In genomic region chr1:59484314-59484713, GRCm38 (mm10) we compare ENCODE assay signal across 8 mouse cellular contexts. TPM values are rescaled to one million over a fixed set of nuclear protein-coding genes. Genes with fewer than 3 reads are reported as not detected.
A peak's percentile ranks its signal among the peaks of the same experiment; 100 is the strongest.
DNase-seq lines count a peak whose midpoint lies in the region; ATAC-seq and TF ChIP-seq lines count a peak whose summit lies in the region.

No protein-coding gene starts in this region.

- WGBS in forebrain, postnatal 0 days: 13% methylated on average over 21 of the region's 21 CpGs
- 49% methylated on average over 21 of the region's 21 CpGs for WGBS in liver, embryonic 15.5 days (ENCODE audit: insufficient replicate concordance)

- H3K79me2 ChIP-seq in C2C12 (ENCODE audit: control insufficient read depth, insufficient read depth): peaks cover 66% of the 10 kb centered on the region

- peak overlapping the region; percentile 29; the same call in 1 of the 2 replicates for H3K27ac ChIP-seq in forebrain, postnatal 0 days (ENCODE audit: low read depth, low read length)
- no peak overlapping the region for H3K27ac ChIP-seq in liver, embryonic 15.5 days (replicated peaks)

- no peaks in the 10 kb centered on the region for H3K27me3 ChIP-seq in C2C12 (ENCODE audit: control insufficient read depth, insufficient read depth, insufficient read length)
- peaks cover 5% of the 10 kb centered on the region; the same call in 1 of the 2 replicates for H3K27me3 ChIP-seq in forebrain, postnatal 0 days (ENCODE audit: insufficient read depth, low read length)
- peaks cover 26% of the 10 kb centered on the region for H3K27me3 ChIP-seq in liver, embryonic 15.5 days

- peaks cover 40% of the 10 kb centered on the region for H3K79me3 ChIP-seq in C2C12 (ENCODE audit: low read depth)

- peak overlapping the region; percentile 15; the same call in 1 of the 2 replicates for H3K9ac ChIP-seq in forebrain, postnatal 0 days
- no peak overlapping the region for H3K9ac ChIP-seq in liver, embryonic 15.5 days

- H3K4me1 ChIP-seq in forebrain, postnatal 0 days (ENCODE audit: insufficient read depth): peaks cover 14% of the 10 kb centered on the region
- peaks cover 64% of the 10 kb centered on the region for H3K4me1 ChIP-seq in liver, embryonic 15.5 days (replicated peaks)

- no peak for TF ChIP-seq CTCF in C2C12 (IDR thresholded peaks at IDR 0.05; ENCODE audit: control insufficient read depth, insufficient read depth, insufficient read length)
- TF ChIP-seq CTCF in forebrain, postnatal 0 days (IDR thresholded peaks at IDR 0.05; ENCODE audit: low read depth): no peak

- peaks cover 28% of the 10 kb centered on the region for H3K36me3 ChIP-seq in C2C12 (ENCODE audit: control insufficient read depth, insufficient read depth)
- no peaks in the 10 kb centered on the region for H3K36me3 ChIP-seq in forebrain, postnatal 0 days (ENCODE audit: insufficient read depth)
- no peaks in the 10 kb centered on the region; the same call in 1 of the 2 replicates for H3K36me3 ChIP-seq in liver, embryonic 15.5 days (replicated peaks)

- peak overlapping the region; percentile 95 for H3K4me2 ChIP-seq in forebrain, postnatal 0 days (ENCODE audit: low read depth)
- H3K4me2 ChIP-seq in liver, embryonic 15.5 days: peak overlapping the region; percentile 90

- peak; percentile 56 for DNase-seq in embryo, embryonic 11 days
- DNase-seq in embryo, embryonic 10.5 days (ENCODE audit: low spot score): no peak
- no peak for DNase-seq in forebrain, postnatal 0 days
- DNase-seq in spleen, postnatal 4 days (ENCODE audit: low spot score in 2 of 2): no peak
- no peak for DNase-seq in right cerebral cortex, postnatal 4 days
- DNase-seq in cerebellum, postnatal 14 days: no peak

- H3K9me3 ChIP-seq in forebrain, postnatal 0 days (ENCODE audit: low read length): no peaks in the 10 kb centered on the region
- no peaks in the 10 kb centered on the region for H3K9me3 ChIP-seq in liver, embryonic 15.5 days (replicated peaks)

- H3ac ChIP-seq in C2C12 (ENCODE audit: control insufficient read depth, insufficient read length, low read depth): peak overlapping the region; percentile 53

- no peak for ATAC-seq in forebrain, postnatal 0 days
- no peak for ATAC-seq in liver, embryonic 15.5 days (ENCODE audit: insufficient read depth)

- peak overlapping the region; percentile 60 for H3K4me3 ChIP-seq in C2C12 (ENCODE audit: insufficient read depth, poor library complexity, severe bottlenecking)
- H3K4me3 ChIP-seq in forebrain, postnatal 0 days (ENCODE audit: low read depth, low read length): peak overlapping the region; percentile 49
- peak overlapping the region; percentile 67 for H3K4me3 ChIP-seq in liver, embryonic 15.5 days (replicated peaks)

TF ChIP-seq in C2C12, 6 proteins besides CTCF, POLR2A, EP300 and RAD21:
- TF ChIP-seq MAX (IDR thresholded peaks at IDR 0.05) (no peak), USF1 (IDR thresholded peaks at IDR 0.05; ENCODE audit: low read depth) (no peak), MYOD1 (IDR thresholded peaks at IDR 0.05; ENCODE audit: control insufficient read depth, insufficient read length, low read depth) (no peak)

RNA-seq across cellular contexts. Expression of gene Fzd7, which starts 2.1 kb away (rescaled TPM):
- polyA plus RNA-seq in C2C12 (2012; fragmentation: generic; extraction: Trizol): 18.4 TPM
- 8.6 and 13.9 TPM in 2 replicates for total RNA-seq in forebrain, postnatal 0 days (2014; rRNA removed)
- polyA plus RNA-seq in forebrain, postnatal 0 days (2015; fragmentation: Nextera tagmentation; extraction: Ambion mirVana): 1.5 and 1.9 TPM in 2 replicates
- polyA plus RNA-seq in liver, embryonic 15.5 days (2015; fragmentation: Nextera tagmentation; extraction: Ambion mirVana): 1.1 and 1.3 TPM in 2 replicates

RNA-seq across cellular contexts. Expression of gene Gm973, which starts 31.8 kb away (rescaled TPM):
- polyA plus RNA-seq in C2C12 (2012; fragmentation: generic; extraction: Trizol): not detected
- 5.4 and 11.2 TPM in 2 replicates for total RNA-seq in forebrain, postnatal 0 days (2014; rRNA removed)
- polyA plus RNA-seq in forebrain, postnatal 0 days (2015; fragmentation: Nextera tagmentation; extraction: Ambion mirVana): 6.5 and 13.8 TPM in 2 replicates
- 0.12 TPM in 1 of 2 replicates, not detected in the other for polyA plus RNA-seq in liver, embryonic 15.5 days (2015; fragmentation: Nextera tagmentation; extraction: Ambion mirVana)
